Mouse (Mus musculus): ENCODE data around the gene Pacsin2. TPM values are rescaled to one million over a fixed set of nuclear protein-coding genes. Genes with fewer than 3 reads are reported as not detected.

Pacsin2 gene
- total and polyA plus RNA-seq, 3 experiments: 48.4 to 85.5 (median 53.7) TPM

- peak; percentile 18 for DNase-seq (ENCODE audit: extremely low read depth)
- in situ Hi-C loops (cut with MboI; ENCODE audit: low pct_ligation_motif_present, low pct_unique_long_range_greater_than_20kb, low sequenced_read_pairs): no loop called here
- dilution Hi-C loops (cut with MboI; ENCODE audit: extremely low pct_ligation_motif_present, extremely low pct_unique_long_range_greater_than_20kb, low sequenced_read_pairs): no loop called here
These were observed 18.3 kb upstream of the Pacsin2 start for GRCm38 (mm10) chr15:83482645-83483224.

GRCm38 (mm10) chr15:83481236-83481780 is 16.9 kb upstream of the Pacsin2 start:
- Histone ChIP-seq H3K79me2 (replicated peaks; ENCODE audit: control insufficient read depth, extremely low read depth, insufficient read depth, poor library complexity, severe bottlenecking) (no peaks in the 10 kb centered on the region), H3K9me3 (replicated peaks; ENCODE audit: low read length) (no peaks in the 10 kb centered on the region), H3K4me2 (ENCODE audit: insufficient read depth, low read depth, poor library complexity, severe bottlenecking) (no peak overlapping the region), H3K27ac (ENCODE audit: insufficient read depth, low read depth) (no peak overlapping the region), H3K4me1 (ENCODE audit: control insufficient read depth in 1 of 2, insufficient read depth in 2 of 2) (peaks cover 13 to 46% of the 10 kb centered on the region in 2 experiments), H3K36me3 (replicated peaks in 1 of 2; ENCODE audit: control insufficient read depth in 1 of 2, insufficient read depth in 1 of 2, low read length in 1 of 2) (peaks cover 0 to 10% of the 10 kb centered on the region in 2 experiments), H3K4me3 (replicated peaks in 1 of 3; ENCODE audit: low read depth in 2 of 3, low read length in 2 of 3, poor library complexity in 1 of 3) (no peak overlapping the region), H3K27me3 (replicated peaks) (no peaks in the 10 kb centered on the region), H3K9ac (ENCODE audit: insufficient read depth, low read depth) (no peak overlapping the region)
- no peak for DNase-seq (ENCODE audit: extremely low read depth)
- in situ Hi-C loops (cut with MboI; ENCODE audit: low pct_ligation_motif_present, low pct_unique_long_range_greater_than_20kb, low sequenced_read_pairs): no loop called here
- TF ChIP-seq SIN3A (IDR thresholded peaks at IDR 0.05; ENCODE audit: low read length): no peak
- no peak for TF ChIP-seq POLR2A (IDR thresholded peaks at IDR 0.05; ENCODE audit: low read depth, low read length)
- TF ChIP-seq PAX5 (IDR thresholded peaks at IDR 0.05; ENCODE audit: low read length): no peak
- TF ChIP-seq CHD1 (IDR thresholded peaks at IDR 0.05; ENCODE audit: low read depth, low read length): no peak
- no peak for TF ChIP-seq ZNF384 (IDR thresholded peaks at IDR 0.05; ENCODE audit: low read depth, low read length)
- TF ChIP-seq ZMIZ1 (IDR thresholded peaks at IDR 0.05; ENCODE audit: low read depth, low read length): no peak
- no peak for TF ChIP-seq CTCF (conservative IDR thresholded peaks at IDR 0.05 in 1 of 2, IDR thresholded peaks at IDR 0.05 in 1 of 2; ENCODE audit: low read depth in 2 of 2, low read length in 2 of 2)
- no peak for TF ChIP-seq RCOR1 (conservative IDR thresholded peaks at IDR 0.05; ENCODE audit: low read depth, low read length)
- TF ChIP-seq MAX (IDR thresholded peaks at IDR 0.05; ENCODE audit: low read length): no peak
- TF ChIP-seq ELF1 (IDR thresholded peaks at IDR 0.05; ENCODE audit: low read depth, low read length): no peak
- TF ChIP-seq TBP (conservative IDR thresholded peaks at IDR 0.05; ENCODE audit: low read depth, low read length): no peak
- TF ChIP-seq NRF1 (IDR thresholded peaks at IDR 0.05; ENCODE audit: low read depth, low read length): no peak
- TF ChIP-seq MYC (IDR thresholded peaks at IDR 0.05; ENCODE audit: low read depth, low read length): no peak
- no peak for TF ChIP-seq CHD2 (IDR thresholded peaks at IDR 0.05; ENCODE audit: low read length)
- TF ChIP-seq ZC3H11A (IDR thresholded peaks at IDR 0.05; ENCODE audit: low read depth, low read length): no peak
- dilution Hi-C loops (cut with MboI; ENCODE audit: extremely low pct_ligation_motif_present, extremely low pct_unique_long_range_greater_than_20kb, low sequenced_read_pairs): no loop called here

More at GRCm38 (mm10) chr15:83482645-83483224, 18.3 kb upstream of the Pacsin2 start:
- Histone ChIP-seq H3K79me2 (replicated peaks; ENCODE audit: control insufficient read depth, extremely low read depth, insufficient read depth, poor library complexity, severe bottlenecking) (no peaks in the 10 kb centered on the region), H3K9ac (ENCODE audit: insufficient read depth, low read depth) (no peak overlapping the region), H3K4me3 (replicated peaks in 1 of 3; ENCODE audit: low read depth in 2 of 3, low read length in 2 of 3, poor library complexity in 1 of 3) (no peak overlapping the region), H3K9me3 (replicated peaks; ENCODE audit: low read length) (no peaks in the 10 kb centered on the region), H3K27me3 (replicated peaks) (no peaks in the 10 kb centered on the region), H3K36me3 (replicated peaks in 1 of 2; ENCODE audit: control insufficient read depth in 1 of 2, insufficient read depth in 1 of 2, low read length in 1 of 2) (peaks cover 0 to 17% of the 10 kb centered on the region in 2 experiments), H3K4me1 (ENCODE audit: control insufficient read depth in 1 of 2, insufficient read depth in 2 of 2) (peaks cover 13 to 40% of the 10 kb centered on the region in 2 experiments), H3K4me2 (ENCODE audit: insufficient read depth, low read depth, poor library complexity, severe bottlenecking) (no peak overlapping the region), H3K27ac (ENCODE audit: insufficient read depth, low read depth) (no peak overlapping the region)
- no peak for TF ChIP-seq POLR2A (IDR thresholded peaks at IDR 0.05; ENCODE audit: low read depth, low read length)
- TF ChIP-seq NELFE (IDR thresholded peaks at IDR 0.05; ENCODE audit: low read depth, low read length): no peak
- no peak for TF ChIP-seq JUN (IDR thresholded peaks at IDR 0.05; ENCODE audit: insufficient read depth, low read depth, low read length)
- no peak for TF ChIP-seq GABPA (IDR thresholded peaks at IDR 0.05; ENCODE audit: insufficient replicate concordance, low read depth, low read length)

Data from CH12.LX (cell line).